Mouse (Mus musculus): ENCODE data around the gene Wnt11.

- no peak for TF ChIP-seq POLR2A (IDR thresholded peaks at IDR 0.05; ENCODE audit: low read depth, low read length)
- no peak for TF ChIP-seq CTCF (conservative IDR thresholded peaks at IDR 0.05; ENCODE audit: insufficient read depth, insufficient read length, low read depth, low read length)
Observed at GRCm38 (mm10) chr7:98835519-98836441, 868 bp downstream of the Wnt11 start.

Data from kidney, adult 2 months (tissue).